Mouse (Mus musculus): ENCODE measurements around the gene Rbpj.

- TF ChIP-seq CTCF (conservative IDR thresholded peaks at IDR 0.05; ENCODE audit: insufficient read depth, insufficient read length, low read depth, low read length), result no peak
- TF ChIP-seq POLR2A (IDR thresholded peaks at IDR 0.05; ENCODE audit: low read depth, low read length), result no peak
Observed at GRCm38 (mm10) chr5:53481021-53481420, 15.1 kb downstream of the Rbpj start.

All from kidney, adult 2 months (tissue).